Mouse (Mus musculus) kidney, embryonic 15.5 days (tissue): ENCODE results near the gene Unc13d. TPM values are rescaled to one million over a fixed set of nuclear protein-coding genes. Genes with fewer than 3 reads are reported as not detected.
"Not testable (repeated sequence)": the region's sequence is repeated elsewhere in the genome, so short reads cannot be mapped to it uniquely, and the experiment has no call there.

Experiments used
- ATAC-seq: fragments of 200-750 bp; cut with Nextera tagmentation; replicated peaks from 2 replicates; pipeline ENCODE4 v1.8.0; 2017; ENCODE audit warnings: moderate TSS enrichment; ENCODE audit not compliant: low FRiP score
- H3K27ac ChIP-seq: fragments of 300-500 bp; sonication (generic); 2 replicates; pipeline ENCODE4 v1.5.1; 2015; ENCODE audit warnings: mild to moderate bottlenecking, inconsistent platforms
- H3K27me3 ChIP-seq: fragments of 300-500 bp; sonication (generic); 2 replicates; pipeline ENCODE4 v1.6.1; 2015; ENCODE audit warnings: inconsistent platforms
- H3K36me3 ChIP-seq: fragments of 300-500 bp; sonication (generic); 2 replicates; pipeline ENCODE4 v1.6.1; 2015; ENCODE audit warnings: inconsistent platforms
- H3K4me1 ChIP-seq: fragments of 300-500 bp; sonication (generic); 2 replicates; pipeline ENCODE4 v1.6.1; 2015; ENCODE audit warnings: inconsistent platforms
- H3K4me2 ChIP-seq: fragments of 300-500 bp; sonication (generic); 2 replicates; pipeline ENCODE4 v1.6.1; 2015; ENCODE audit warnings: moderate library complexity, mild to moderate bottlenecking, inconsistent platforms
- H3K4me3 ChIP-seq: fragments of 300-500 bp; sonication (generic); replicated peaks from 2 replicates; pipeline ENCODE4 v1.5.1; 2015; ENCODE audit warnings: mild to moderate bottlenecking, inconsistent platforms
- H3K9ac ChIP-seq: fragments of 300-500 bp; sonication (generic); 2 replicates; pipeline ENCODE4 v1.6.1; 2015; ENCODE audit warnings: mild to moderate bottlenecking, inconsistent platforms
- H3K9me3 ChIP-seq: fragments of 300-500 bp; sonication (generic); replicated peaks from 2 replicates; pipeline ENCODE4 v1.6.1; 2016; ENCODE audit warnings: inconsistent platforms
- WGBS: fragments of 180-500 bp; shearing (Covaris S2); methylation state at CpG from one replicate; pipeline ENCODE4 v1.1.7; 2015; ENCODE audit warnings: mixed read lengths; 5-methylcytosine and 5-hydroxymethylcytosine counted together
- polyA plus RNA-seq: library from polyadenylated mRNA; unstranded; fragments of >200 nt; fragmentation: Nextera tagmentation; extraction: Ambion mirVana; gene quantifications from 2 replicates; pipeline ENCODE4 v1.2.1, GENCODE M21; 2015

Unc13d gene
- polyA plus RNA-seq, 1 experiment from 2014 or later: 1.5 TPM

DNA sequence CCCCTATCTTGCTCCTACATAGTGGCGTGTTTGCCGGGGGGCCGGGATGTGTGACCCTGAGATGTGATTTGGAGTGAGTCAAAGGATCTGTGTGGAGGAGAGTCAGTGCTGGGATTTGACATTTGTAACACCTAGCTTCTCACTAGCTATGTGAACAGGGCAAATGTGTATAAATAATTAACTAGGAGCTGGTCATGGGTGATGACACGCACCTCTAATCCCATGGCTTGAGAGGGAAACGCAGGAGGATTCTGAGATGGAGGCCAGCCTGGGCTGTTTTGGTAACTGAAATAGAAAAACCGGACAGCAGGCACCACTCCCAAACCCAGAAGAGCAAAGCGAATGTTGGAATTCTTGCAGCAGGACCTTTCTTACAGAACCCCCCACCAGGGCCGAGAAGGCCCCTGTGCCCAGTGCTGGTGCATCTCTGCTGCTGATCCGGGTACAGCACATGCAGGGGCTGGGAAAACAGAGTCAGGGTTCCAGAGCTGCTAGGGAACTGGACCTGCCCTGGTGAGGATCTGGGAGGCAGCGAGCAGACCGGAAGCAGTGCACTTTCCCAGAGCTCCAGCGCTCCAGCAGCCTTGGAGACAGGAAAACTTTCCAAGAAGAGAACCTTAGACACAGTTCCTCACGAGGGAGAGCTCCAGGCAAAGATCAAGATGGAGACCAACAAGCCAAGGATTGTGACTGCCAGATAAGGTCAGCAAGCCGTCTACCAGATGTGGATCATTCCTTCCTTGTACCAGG, 21.1 kb upstream of the Unc13d start:
- peak overlapping the region; percentile 40 for H3K4me2 ChIP-seq
- peak; percentile 77 for ATAC-seq
- no peaks in the 10 kb centered on the region for H3K27me3 ChIP-seq
- H3K27ac ChIP-seq: peak overlapping the region; percentile 96
- no peaks in the 10 kb centered on the region for H3K36me3 ChIP-seq
- peaks cover 57% of the 10 kb centered on the region for H3K4me1 ChIP-seq
- 54% methylated on average over 14 of the region's 14 CpGs for WGBS
- H3K9ac ChIP-seq: peak overlapping the region; percentile 29; the same call in 1 of the 2 replicates
- peak overlapping the region; percentile 11; the same call in 1 of the 2 replicates for H3K4me3 ChIP-seq
- no peaks in the 10 kb centered on the region; the same call in 1 of the 2 replicates for H3K9me3 ChIP-seq

GRCm38 (mm10) chr11:116096213-116097108, 18.7 kb upstream of the Unc13d start:
- ATAC-seq: no peak
- no peak overlapping the region for H3K9ac ChIP-seq
- peaks cover 41% of the 10 kb centered on the region for H3K4me1 ChIP-seq
- no peaks in the 10 kb centered on the region; the same call in 1 of the 2 replicates for H3K9me3 ChIP-seq
- H3K36me3 ChIP-seq: no peaks in the 10 kb centered on the region
- H3K27ac ChIP-seq: no peak overlapping the region
- 89% methylated on average over 5 of the region's 5 CpGs for WGBS
- H3K4me3 ChIP-seq: no peak overlapping the region
- no peak overlapping the region for H3K4me2 ChIP-seq
- H3K27me3 ChIP-seq: no peaks in the 10 kb centered on the region

DNA sequence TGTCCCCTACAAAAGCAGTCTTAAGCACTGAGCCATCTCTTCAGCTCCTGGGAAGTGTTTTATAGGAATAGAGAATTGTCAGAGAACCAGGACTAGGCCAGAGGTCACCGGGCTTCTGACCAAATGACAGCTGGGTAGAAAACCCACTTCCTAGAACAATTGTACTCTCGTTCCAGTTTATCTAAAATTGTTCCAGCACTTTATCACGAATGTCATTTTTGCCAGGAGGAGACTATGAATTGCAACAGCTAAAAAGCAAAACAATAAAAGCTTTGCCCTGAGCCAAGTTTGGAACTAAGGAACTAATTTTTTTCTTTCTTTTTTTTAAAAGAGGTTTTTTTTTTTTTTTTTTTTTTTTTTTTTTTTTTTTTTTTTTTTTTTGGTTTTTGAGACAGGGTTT, 17.8 kb upstream of the Unc13d start:
- Histone ChIP-seq H3K9ac (no peak overlapping the region), H3K36me3 (no peaks in the 10 kb centered on the region), H3K4me3 (no peak overlapping the region), H3K9me3 (no peaks in the 10 kb centered on the region; the same call in 1 of the 2 replicates), H3K27me3 (no peaks in the 10 kb centered on the region), H3K27ac (peak overlapping the region; percentile 58; the same call in 1 of the 2 replicates), H3K4me2 (no peak overlapping the region), H3K4me1 (peaks cover 33% of the 10 kb centered on the region)
- no peak for ATAC-seq
- 62% methylated on average over 3 of the region's 3 CpGs for WGBS

DNA sequence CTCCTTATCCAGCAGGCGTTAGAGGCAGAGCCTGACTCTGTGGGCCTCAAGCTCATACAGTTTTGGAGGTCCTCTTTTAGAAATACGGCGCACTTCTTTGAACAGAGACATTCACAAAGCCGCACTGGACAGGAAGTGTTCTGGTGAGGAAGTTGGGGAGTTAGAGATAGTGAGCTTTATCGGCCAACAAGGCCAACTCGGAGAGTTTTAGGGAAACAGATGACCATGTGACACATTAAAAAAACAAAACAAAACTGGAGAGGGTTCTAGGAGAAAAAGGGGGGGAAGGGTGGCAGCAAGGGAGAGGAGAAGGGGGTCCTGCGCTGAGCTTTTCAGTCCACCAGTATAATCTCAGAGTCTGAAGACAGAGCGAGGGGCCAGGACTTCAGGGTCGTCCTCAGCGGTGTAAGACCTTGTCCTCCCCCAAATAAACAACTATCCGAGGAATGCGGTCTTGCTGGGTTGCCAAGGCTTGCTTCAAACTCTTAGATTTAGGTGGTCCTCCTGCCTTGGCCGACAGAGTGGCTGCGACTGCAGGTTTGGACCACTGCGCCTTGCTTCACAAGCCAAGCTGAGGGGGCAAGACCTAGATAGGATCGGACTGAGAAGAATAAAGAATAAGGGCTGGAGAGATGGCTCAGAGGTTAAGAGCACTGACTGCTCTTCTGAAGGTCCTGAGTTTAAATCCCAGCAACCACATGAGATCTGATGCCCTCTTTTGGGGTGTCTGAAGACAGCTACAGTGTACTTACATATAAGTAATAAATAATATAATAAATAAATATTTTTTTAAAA, 16.2 kb upstream of the Unc13d start:
- Histone ChIP-seq H3K36me3 (no peaks in the 10 kb centered on the region), H3K9me3 (no peaks in the 10 kb centered on the region; the same call in 1 of the 2 replicates), H3K4me1 (peaks cover 17% of the 10 kb centered on the region), H3K27me3 (no peaks in the 10 kb centered on the region), H3K27ac (peak overlapping the region; percentile 70), H3K4me3 (no peak overlapping the region), H3K4me2 (peak overlapping the region; percentile 19; the same call in 1 of the 2 replicates), H3K9ac (no peak overlapping the region)
- 49% methylated on average over 16 of the region's 16 CpGs for WGBS
- ATAC-seq: no peak

DNA sequence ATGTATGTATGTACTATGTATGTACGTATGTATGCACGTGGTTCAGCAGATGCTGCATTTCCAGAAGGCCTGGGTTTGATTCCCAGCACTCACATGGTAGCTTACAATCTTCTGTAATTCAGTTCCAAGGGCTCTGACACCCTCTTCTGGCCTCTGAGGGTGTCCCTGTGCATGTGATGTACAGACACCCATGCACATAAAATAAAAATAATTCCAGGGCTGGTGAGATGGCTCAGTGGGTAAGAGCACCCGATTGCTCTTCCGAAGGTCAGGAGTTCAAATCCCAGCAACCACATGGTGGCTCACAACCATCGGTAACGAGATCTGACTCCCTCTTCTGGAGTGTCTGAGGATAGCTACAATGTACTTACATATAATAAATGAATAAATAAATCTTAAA, 15.2 kb upstream of the Unc13d start:
- not testable (repeated sequence) for H3K4me2 ChIP-seq, H3K9ac ChIP-seq, H3K27ac ChIP-seq, H3K4me3 ChIP-seq, ATAC-seq, H3K9me3 ChIP-seq, H3K27me3 ChIP-seq, H3K36me3 ChIP-seq
- WGBS: 88% methylated on average over 6 of the region's 6 CpGs
- H3K4me1 ChIP-seq: peaks cover 16% of the 10 kb centered on the region

DNA sequence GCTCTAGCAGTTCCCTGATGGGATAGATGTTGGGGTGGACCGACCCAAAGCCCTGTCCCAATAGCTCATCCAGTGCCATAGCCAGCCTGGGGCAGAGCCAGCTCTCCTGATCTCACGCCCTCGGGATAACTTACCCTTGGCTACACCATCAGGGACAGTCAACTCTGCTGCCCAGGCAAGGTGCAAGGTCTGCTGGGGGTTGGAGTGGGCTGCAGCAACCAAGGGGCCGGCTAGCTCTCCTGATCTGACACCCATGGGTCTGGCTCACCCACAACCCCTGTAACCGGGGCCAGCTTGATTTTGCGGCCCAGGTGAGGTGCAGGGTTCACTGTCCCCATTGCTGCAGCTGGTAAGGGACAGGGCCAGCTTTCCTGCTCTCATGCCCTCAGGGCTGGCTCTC, 13.8 kb upstream of the Unc13d start:
- ATAC-seq: no peak
- no peak overlapping the region for H3K9ac ChIP-seq
- no peaks in the 10 kb centered on the region; the same call in 1 of the 2 replicates for H3K9me3 ChIP-seq
- WGBS: 83% methylated on average over 6 of the region's 6 CpGs
- no peak overlapping the region for H3K4me3 ChIP-seq
- H3K27ac ChIP-seq: no peak overlapping the region
- no peak overlapping the region for H3K4me2 ChIP-seq
- peaks cover 21% of the 10 kb centered on the region for H3K4me1 ChIP-seq
- H3K27me3 ChIP-seq: no peaks in the 10 kb centered on the region
- no peaks in the 10 kb centered on the region for H3K36me3 ChIP-seq

DNA sequence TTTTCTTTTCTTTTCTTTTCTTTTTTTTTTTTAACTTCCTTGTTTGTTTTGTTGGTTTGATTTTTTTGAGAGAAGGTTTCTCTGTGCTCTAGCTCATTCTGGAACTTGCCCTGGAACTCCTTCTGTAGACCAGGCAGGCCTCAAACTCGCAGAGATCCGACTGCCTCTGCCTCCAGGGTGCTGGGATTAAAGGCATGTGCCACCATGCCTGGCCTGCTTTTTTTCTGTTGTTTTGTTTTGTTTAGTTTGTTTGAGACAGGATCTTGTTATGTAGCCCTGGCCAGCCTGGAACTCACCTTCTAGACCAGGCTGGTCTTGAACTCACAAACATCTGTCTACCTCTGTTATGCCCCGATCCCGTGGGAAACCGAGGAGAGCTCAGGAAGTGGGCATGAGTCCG, 11.8 kb upstream of the Unc13d start:
- peaks cover 6% of the 10 kb centered on the region; the same call in 1 of the 2 replicates for H3K36me3 ChIP-seq
- H3K4me2 ChIP-seq: no peak overlapping the region
- H3K27me3 ChIP-seq: no peaks in the 10 kb centered on the region
- H3K9ac ChIP-seq: no peak overlapping the region
- no peak overlapping the region for H3K4me3 ChIP-seq
- no peak overlapping the region for H3K27ac ChIP-seq
- H3K9me3 ChIP-seq: no peaks in the 10 kb centered on the region
- no peak for ATAC-seq
- 86% methylated on average over 6 of the region's 6 CpGs for WGBS
- H3K4me1 ChIP-seq: peaks cover 32% of the 10 kb centered on the region

GRCm38 (mm10) chr11:116088741-116089394, 11.1 kb upstream of the Unc13d start:
- Histone ChIP-seq H3K4me2 (no peak overlapping the region), H3K4me1 (peaks cover 29% of the 10 kb centered on the region), H3K9ac (no peak overlapping the region), H3K9me3 (no peaks in the 10 kb centered on the region), H3K4me3 (no peak overlapping the region), H3K36me3 (peaks cover 10% of the 10 kb centered on the region), H3K27me3 (no peaks in the 10 kb centered on the region), H3K27ac (no peak overlapping the region)
- no peak for ATAC-seq
- 83% methylated on average over 11 of the region's 11 CpGs for WGBS

GRCm38 (mm10) chr11:116088188-116088587, 10.4 kb upstream of the Unc13d start:
- ATAC-seq: no peak
- Histone ChIP-seq H3K4me1 (peaks cover 23% of the 10 kb centered on the region), H3K27me3 (no peaks in the 10 kb centered on the region), H3K9ac (no peak overlapping the region), H3K9me3 (no peaks in the 10 kb centered on the region), H3K4me3 (no peak overlapping the region), H3K36me3 (peaks cover 17% of the 10 kb centered on the region), H3K27ac (peak overlapping the region; percentile 87), H3K4me2 (peak overlapping the region; percentile 61)
- 78% methylated on average over 8 of the region's 8 CpGs for WGBS

GRCm38 (mm10) chr11:116087194-116088130, 9.7 kb upstream of the Unc13d start:
- Histone ChIP-seq H3K27ac (peak overlapping the region; percentile 87), H3K9ac (peak overlapping the region; percentile 33; the same call in 1 of the 2 replicates), H3K36me3 (peaks cover 24% of the 10 kb centered on the region), H3K4me1 (peaks cover 23% of the 10 kb centered on the region), H3K4me2 (peak overlapping the region; percentile 61), H3K4me3 (peak overlapping the region; percentile 55), H3K9me3 (no peaks in the 10 kb centered on the region), H3K27me3 (no peaks in the 10 kb centered on the region)
- 3% methylated on average over 31 of the region's 31 CpGs for WGBS
- peak; percentile 77 for ATAC-seq
